Mouse (Mus musculus) C2C12 (cell line): ENCODE measurements around the gene Fat2. TPM values are rescaled to one million over a fixed set of nuclear protein-coding genes. Genes with fewer than 3 reads are reported as not detected.

ENCODE experiments used
- H3K27me3 ChIP-seq: one replicate; pipeline ENCODE4 v1.6.1; 2011; ENCODE audit not compliant: control insufficient read depth, insufficient read depth, insufficient read length
- H3K36me3 ChIP-seq: one replicate; pipeline ENCODE4 v1.6.1; 2011; ENCODE audit not compliant: control insufficient read depth, insufficient read depth
- H3K4me3 ChIP-seq: one replicate; pipeline ENCODE4 v1.5.1; 2011; ENCODE audit warnings: mild to moderate bottlenecking, control low read depth; ENCODE audit not compliant: poor library complexity, insufficient read depth, severe bottlenecking
- H3K79me2 ChIP-seq: one replicate; pipeline ENCODE4 v1.6.1; 2011; ENCODE audit not compliant: control insufficient read depth, insufficient read depth
- H3K79me3 ChIP-seq: one replicate; pipeline ENCODE4 v1.6.1; 2011; ENCODE audit warnings: low read depth, control low read depth
- H3ac ChIP-seq: one replicate; pipeline ENCODE3; 2011; ENCODE audit warnings: low read depth; ENCODE audit not compliant: control insufficient read depth, insufficient read length
- CEBPB ChIP-seq: IDR thresholded peaks from one replicate; pipeline ENCODE4 v1.6.1; 2011; ENCODE audit warnings: low read depth, mild to moderate bottlenecking, control low read depth, moderate library complexity
- CTCF ChIP-seq: IDR thresholded peaks from one replicate; pipeline ENCODE4 v1.5.1; 2011; ENCODE audit not compliant: control insufficient read depth, insufficient read depth, insufficient read length
- FOSL1 ChIP-seq: IDR thresholded peaks from one replicate; pipeline ENCODE4 v1.8.0; 2011; ENCODE audit warnings: mild to moderate bottlenecking, low read length; ENCODE audit not compliant: poor library complexity, insufficient read depth, severe bottlenecking
- MAX ChIP-seq: IDR thresholded peaks from one replicate; pipeline ENCODE4 v1.6.1; 2011; ENCODE audit warnings: mild to moderate bottlenecking, control low read depth
- MYOD1 ChIP-seq: IDR thresholded peaks from one replicate; pipeline ENCODE4 v1.6.1; 2011; ENCODE audit warnings: low read depth; ENCODE audit not compliant: control insufficient read depth, insufficient read length
- MYOG ChIP-seq: IDR thresholded peaks from one replicate; pipeline ENCODE4 v1.6.1; 2011; ENCODE audit not compliant: control insufficient read depth, insufficient read length; ENCODE audit errors: extremely low read depth
- USF1 ChIP-seq: IDR thresholded peaks from one replicate; pipeline ENCODE4 v1.6.1; 2011; ENCODE audit warnings: low read depth, mild to moderate bottlenecking, control low read depth, moderate library complexity
- polyA plus RNA-seq: library from polyadenylated mRNA; unstranded; fragments of >200 nt; fragmentation: generic; extraction: Trizol; gene quantifications from one replicate; pipeline ENCODE4 v1.2.1, GENCODE M21; 2012; ENCODE audit warnings: missing spikeins

Gene Fat2
- polyA plus RNA-seq, 1 experiment, result 0.19 TPM

- H3K27me3 ChIP-seq, result peaks cover 14% of the 10 kb centered on the region
- H3K36me3 ChIP-seq, result no peaks in the 10 kb centered on the region
- TF ChIP-seq MYOG, result no peak
- no peak overlapping the region for H3ac ChIP-seq
- H3K4me3 ChIP-seq, result no peak overlapping the region
- H3K79me3 ChIP-seq, result no peaks in the 10 kb centered on the region
- H3K79me2 ChIP-seq, result no peaks in the 10 kb centered on the region
Observed at GRCm38 (mm10) chr11:55365242-55365641, 28.9 kb upstream of the Fat2 start.

DNA sequence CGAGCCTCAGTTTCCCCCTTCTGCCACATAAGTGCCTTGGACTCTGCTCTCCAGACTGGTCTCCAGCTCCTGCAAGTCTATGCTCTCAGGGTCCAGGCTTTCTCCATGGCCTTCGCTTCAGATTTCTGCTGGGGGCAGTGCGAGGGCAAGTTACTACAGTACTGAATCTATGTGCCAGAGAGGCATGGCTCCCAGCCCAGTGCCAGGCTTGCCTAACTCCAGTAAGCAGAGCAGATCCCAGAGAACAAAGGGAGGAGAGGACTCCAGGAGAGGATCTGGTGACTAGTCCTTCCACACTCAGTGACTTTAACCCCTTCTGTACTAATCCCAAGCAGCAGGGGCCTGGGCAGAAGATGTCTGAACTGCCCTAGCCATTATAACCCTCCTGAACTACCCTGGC lies 28.3 kb upstream of the Fat2 start:
- TF ChIP-seq FOSL1, result no peak
- TF ChIP-seq MAX, result no peak
- no peak for TF ChIP-seq MYOD1
- TF ChIP-seq CEBPB, result no peak
- TF ChIP-seq CTCF, result no peak
- TF ChIP-seq USF1, result no peak
- no peak for TF ChIP-seq MYOG
- no peaks in the 10 kb centered on the region for H3K79me3 ChIP-seq
- H3K4me3 ChIP-seq, result no peak overlapping the region
- no peaks in the 10 kb centered on the region for H3K79me2 ChIP-seq
- peaks cover 14% of the 10 kb centered on the region for H3K27me3 ChIP-seq
- no peak overlapping the region for H3ac ChIP-seq
- H3K36me3 ChIP-seq, result no peaks in the 10 kb centered on the region

DNA sequence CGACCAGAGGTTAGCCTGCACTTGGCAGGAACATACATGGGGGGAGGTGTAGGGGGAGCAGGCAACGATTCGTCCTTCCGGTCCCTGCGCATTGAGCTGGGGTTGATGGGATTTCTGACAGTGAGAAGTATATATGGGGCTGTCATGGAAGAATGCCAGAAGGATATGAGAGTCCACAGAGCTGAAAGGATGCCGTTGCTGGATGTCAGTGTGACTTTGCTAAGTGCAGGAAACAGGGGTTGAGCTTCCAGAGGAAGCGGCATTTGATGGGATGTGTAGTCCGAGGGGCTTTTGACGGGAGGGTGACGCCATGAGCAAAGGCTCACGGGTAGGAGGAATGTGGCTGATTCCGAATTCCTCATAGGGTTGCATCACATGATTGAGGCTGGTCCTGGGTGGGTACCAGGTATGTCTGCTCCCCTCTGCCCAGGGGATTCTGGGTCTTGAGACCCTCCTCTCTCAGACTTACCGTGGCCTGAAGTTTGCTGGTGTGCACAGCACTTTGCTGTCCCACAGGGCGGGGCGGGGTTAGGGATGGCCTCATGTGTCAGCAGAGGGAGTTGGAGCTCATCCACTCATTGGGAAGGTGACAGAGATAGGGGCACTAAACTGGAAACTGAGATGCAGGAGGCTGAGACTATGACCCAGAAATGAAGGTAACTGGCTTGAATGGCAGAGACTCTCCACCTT lies 21.9 kb upstream of the Fat2 start:
- Histone ChIP-seq H3K27me3 (peaks cover 10% of the 10 kb centered on the region), H3K79me3 (no peaks in the 10 kb centered on the region), H3ac (no peak overlapping the region), H3K36me3 (no peaks in the 10 kb centered on the region), H3K79me2 (no peaks in the 10 kb centered on the region), H3K4me3 (no peak overlapping the region)
- TF ChIP-seq MYOD1 (no peak), CTCF (no peak)

- TF ChIP-seq MAX, result no peak
- H3K36me3 ChIP-seq, result no peaks in the 10 kb centered on the region
- H3K79me3 ChIP-seq, result no peaks in the 10 kb centered on the region
- H3K4me3 ChIP-seq, result no peak overlapping the region
- peaks cover 13% of the 10 kb centered on the region for H3K27me3 ChIP-seq
- H3ac ChIP-seq, result no peak overlapping the region
- H3K79me2 ChIP-seq, result no peaks in the 10 kb centered on the region
Observed at GRCm38 (mm10) chr11:55356846-55357245, 20.5 kb upstream of the Fat2 start.

- H3K79me2 ChIP-seq, result no peaks in the 10 kb centered on the region
- H3K4me3 ChIP-seq, result no peak overlapping the region
- TF ChIP-seq MYOD1 (no peak), CTCF (no peak), CEBPB (no peak), FOSL1 (no peak), MAX (no peak), USF1 (no peak), MYOG (no peak)
- no peaks in the 10 kb centered on the region for H3K79me3 ChIP-seq
- no peaks in the 10 kb centered on the region for H3K36me3 ChIP-seq
- no peak overlapping the region for H3ac ChIP-seq
- peaks cover 53% of the 10 kb centered on the region for H3K27me3 ChIP-seq
Observed at GRCm38 (mm10) chr11:55341961-55342371, 5.6 kb upstream of the Fat2 start.

DNA sequence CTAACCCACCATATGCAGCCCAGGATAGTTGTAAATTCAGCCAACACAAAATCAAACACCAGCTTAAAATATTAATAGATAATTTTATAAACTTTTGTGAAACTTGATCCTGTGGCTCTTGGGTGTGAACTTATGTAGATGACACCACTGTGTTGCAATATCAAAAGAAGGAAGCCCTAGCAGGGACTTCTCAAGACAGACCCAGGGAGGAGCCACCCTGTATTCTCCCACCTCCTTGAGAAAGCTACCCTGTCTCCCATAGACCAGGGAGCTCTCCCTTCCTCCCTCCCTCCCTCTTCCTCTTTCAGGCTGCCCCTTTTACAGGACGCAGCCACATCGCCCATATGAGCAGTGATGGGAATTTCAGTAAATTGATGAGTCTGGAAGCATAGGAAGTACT lies 4.4 kb upstream of the Fat2 start:
- H3K27me3 ChIP-seq, result peaks cover 55% of the 10 kb centered on the region
- H3K79me3 ChIP-seq, result no peaks in the 10 kb centered on the region
- H3K79me2 ChIP-seq, result no peaks in the 10 kb centered on the region
- no peak overlapping the region for H3K4me3 ChIP-seq
- TF ChIP-seq FOSL1 (no peak), USF1 (no peak), MAX (no peak), CEBPB (no peak), MYOD1 (no peak)
- no peaks in the 10 kb centered on the region for H3K36me3 ChIP-seq
- no peak overlapping the region for H3ac ChIP-seq
